In the genomic region with DNA sequence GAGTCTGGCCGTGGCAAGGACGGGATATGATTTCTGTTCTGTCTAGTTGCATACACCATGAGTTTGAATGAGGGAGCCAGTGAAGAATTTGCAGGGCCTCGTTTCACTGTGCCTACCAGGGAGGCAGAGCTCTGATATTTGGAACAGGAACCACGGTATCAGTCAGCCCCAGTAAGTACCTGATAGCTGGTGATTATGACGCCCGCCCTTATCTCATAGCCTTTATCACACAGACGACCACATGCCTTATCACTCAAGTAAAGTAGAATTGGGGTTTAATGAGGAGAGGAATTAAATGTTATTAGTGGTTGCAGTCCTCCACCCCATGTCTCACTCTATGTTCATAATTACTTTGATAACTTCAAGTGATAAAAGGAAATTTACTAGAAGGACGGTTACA, we compare ENCODE assay signal across 16 mouse cellular contexts. TPM values are rescaled to one million over a fixed set of nuclear protein-coding genes. Genes with fewer than 3 reads are reported as not detected.
A peak's percentile ranks its signal among the peaks of the same experiment; 100 is the strongest.
DNase-seq lines count a peak whose midpoint lies in the region; ATAC-seq and TF ChIP-seq lines count a peak whose summit lies in the region.
"Had no signal": no experiment of that assay in that cellular context is flagged by ENCODE, and none has a peak within 500 bp of the region (broad histone marks: within the 10 kb centered on the region; RNA-seq: fewer than 3 reads in every experiment).

No protein-coding gene starts in this region.

- no peak for TF ChIP-seq RAD21 in MEL (IDR thresholded peaks at IDR 0.05; ENCODE audit: low read depth, low read length)

- peak overlapping the region; percentile 51 for H3K4me2 ChIP-seq in liver, embryonic 16.5 days (ENCODE audit: low read depth, low read length)
- H3K4me2 ChIP-seq: hindbrain, embryonic 13.5 days; intestine, embryonic 15.5 days; neural tube, embryonic 13.5 days had no signal

- DNase-seq in CD4-positive helper T cell, adult 2 months (ENCODE audit: low read depth, low spot score) = peak; percentile 73
- peak; percentile 67 for DNase-seq in MEL (ENCODE audit: low read depth, low spot score)
- DNase-seq in heart, postnatal 4 days = no peak
- DNase-seq in left cerebral cortex, postnatal 25 days (ENCODE audit: low spot score in 2 of 2) = no peak
- DNase-seq in spleen, adult 18-20 months = no peak
- DNase-seq in frontal cortex, postnatal 10 days (ENCODE audit: low spot score in 2 of 2) = no peak
- DNase-seq: adrenal gland, postnatal 10 days; cerebellum, adult 2 months; gastrocnemius, postnatal 25 days had no signal

- no peak for TF ChIP-seq CTCF in MEL (IDR thresholded peaks at IDR 0.05 in 2 of 3, conservative IDR thresholded peaks at IDR 0.05 in 1 of 3; ENCODE audit: control insufficient read depth in 1 of 3, insufficient read depth in 1 of 3, low read depth in 2 of 3, low read length in 3 of 3, poor library complexity in 1 of 3, severe bottlenecking in 1 of 3)

- TF ChIP-seq POLR2A in MEL (IDR thresholded peaks at IDR 0.05; ENCODE audit: control insufficient read depth in 1 of 2, insufficient read depth in 1 of 2, low read depth in 1 of 2, low read length in 2 of 2, poor library complexity in 1 of 2) = no peak

- peak overlapping the region in 1 of 2 experiments; percentile 39; a peak in 2 of 4 replicates for H3K4me3 ChIP-seq in MEL (ENCODE audit: control insufficient read depth in 1 of 2, insufficient read depth in 1 of 2, low read depth in 2 of 2, low read length in 2 of 2)
- no peak overlapping the region for H3K4me3 ChIP-seq in liver, embryonic 16.5 days (ENCODE audit: low read depth, low read length)
- H3K4me3 ChIP-seq: hindbrain, embryonic 13.5 days; intestine, embryonic 15.5 days; neural tube, embryonic 13.5 days had no signal

- no peaks in the 10 kb centered on the region for H3K9me3 ChIP-seq in MEL (replicated peaks; ENCODE audit: insufficient read depth, low read length)
- H3K9me3 ChIP-seq in liver, embryonic 16.5 days (replicated peaks; ENCODE audit: control insufficient read depth, low read length) = no peaks in the 10 kb centered on the region
- H3K9me3 ChIP-seq: hindbrain, embryonic 13.5 days; intestine, embryonic 15.5 days; neural tube, embryonic 13.5 days had no signal

- H3K36me3 ChIP-seq in MEL (ENCODE audit: control insufficient read depth in 1 of 2, insufficient read depth in 2 of 2, low read length in 2 of 2) = peaks cover 0 to 14% of the 10 kb centered on the region in 2 experiments; a peak in 2 of 4 replicates
- H3K36me3 ChIP-seq in liver, embryonic 16.5 days (ENCODE audit: control insufficient read depth, insufficient read depth) = no peaks in the 10 kb centered on the region
- H3K36me3 ChIP-seq: hindbrain, embryonic 13.5 days; intestine, embryonic 15.5 days; neural tube, embryonic 13.5 days had no signal

- ATAC-seq in hematopoietic stem cell, adult 5-6 weeks (replicated peaks in 1 of 2; ENCODE audit: insufficient read depth in 1 of 2, low FRiP score in 2 of 2, low TSS enrichment in 1 of 2, low read depth in 1 of 2, poor library complexity in 2 of 2, severe bottlenecking in 2 of 2) = peak; percentile 36 to 49; a peak in 3 of 4 replicates
- peak; percentile 98 for ATAC-seq in liver, embryonic 16.5 days (ENCODE audit: low read depth)
- ATAC-seq: intestine, embryonic 15.5 days; lung, postnatal 0 days had no signal

- TF ChIP-seq EP300 in MEL (IDR thresholded peaks at IDR 0.05; ENCODE audit: low read depth in 1 of 2, low read length in 2 of 2) = peak; percentile 98 to 99

- H3K27me3 ChIP-seq in MEL (ENCODE audit: control insufficient read depth in 1 of 2, insufficient read depth in 2 of 2, low read length in 2 of 2) = no peaks in the 10 kb centered on the region
- H3K27me3 ChIP-seq in liver, embryonic 16.5 days (ENCODE audit: control insufficient read depth, insufficient read depth, low read depth, low read length) = no peaks in the 10 kb centered on the region
- H3K27me3 ChIP-seq: hindbrain, embryonic 13.5 days; intestine, embryonic 15.5 days had no signal

- H3K4me1 ChIP-seq in MEL (ENCODE audit: control insufficient read depth in 1 of 2, insufficient read depth in 2 of 2, low read length in 2 of 2) = peaks cover 13 to 17% of the 10 kb centered on the region in 2 experiments
- H3K4me1 ChIP-seq in liver, embryonic 16.5 days (ENCODE audit: control insufficient read depth, low read depth, low read length) = peaks cover 30% of the 10 kb centered on the region

- 22% methylated on average over 8 of the region's 8 CpGs for WGBS in liver, embryonic 16.5 days (ENCODE audit: insufficient replicate concordance)

- no peak overlapping the region for H3K9ac ChIP-seq in MEL (ENCODE audit: control insufficient read depth, low read depth, low read length, poor library complexity, severe bottlenecking)
- H3K9ac ChIP-seq in liver, embryonic 16.5 days (ENCODE audit: low read depth, low read length) = no peak overlapping the region
- H3K9ac ChIP-seq: hindbrain, embryonic 13.5 days; intestine, embryonic 15.5 days; neural tube, embryonic 13.5 days had no signal

- intact Hi-C loops in left cerebral cortex, postnatal 25 days (cut with DNase I) = no loop called here

- no peaks in the 10 kb centered on the region for H3K79me2 ChIP-seq in MEL (ENCODE audit: control insufficient read depth, insufficient read depth, low read length, poor library complexity)

- peak overlapping the region; percentile 37 for H3K27ac ChIP-seq in MEL (ENCODE audit: control insufficient read depth, low read depth, low read length)
- no peak overlapping the region for H3K27ac ChIP-seq in liver, embryonic 16.5 days (ENCODE audit: low read length)
- H3K27ac ChIP-seq: hindbrain, embryonic 13.5 days; intestine, embryonic 15.5 days; kidney, postnatal 0 days; neural tube, embryonic 13.5 days had no signal

TF ChIP-seq in MEL, 35 proteins besides CTCF, POLR2A, EP300 and RAD21 (continues in another document):
- TF ChIP-seq MAFK (IDR thresholded peaks at IDR 0.05; ENCODE audit: borderline replicate concordance, low read depth, low read length) = peak; percentile 85
- peak; percentile 77 for TF ChIP-seq TAL1 (IDR thresholded peaks at IDR 0.05; ENCODE audit: low read length)
- TF ChIP-seq GATA1 (IDR thresholded peaks at IDR 0.05; ENCODE audit: low read depth, low read length) = peak; percentile 100
- TF ChIP-seq ZKSCAN1 (IDR thresholded peaks at IDR 0.05; ENCODE audit: low read depth, low read length) = peak; percentile 31; the same call in 1 of the 2 replicates
- no peak for TF ChIP-seq POLR2AphosphoS5 (IDR thresholded peaks at IDR 0.05; ENCODE audit: borderline replicate concordance, low read depth, low read length)
- TF ChIP-seq ZNF384 (IDR thresholded peaks at IDR 0.05; ENCODE audit: low read depth, low read length) = peak; percentile 53; the same call in 1 of the 2 replicates
- no peak for TF ChIP-seq POLR2AphosphoS2 (IDR thresholded peaks at IDR 0.05; ENCODE audit: low read length)
- peak; percentile 12; the same call in 1 of the 2 replicates for TF ChIP-seq CHD2 (IDR thresholded peaks at IDR 0.05; ENCODE audit: low read length)
- peak; percentile 84; the same call in 1 of the 2 replicates for TF ChIP-seq MEF2A (IDR thresholded peaks at IDR 0.05; ENCODE audit: extremely low read depth, insufficient replicate concordance, low read depth, low read length, poor library complexity, severe bottlenecking)
- no peak for TF ChIP-seq NRF1 (IDR thresholded peaks at IDR 0.05; ENCODE audit: insufficient read depth, low read depth, low read length, poor library complexity, severe bottlenecking)
- peak; percentile 94 for TF ChIP-seq ETS1 (IDR thresholded peaks at IDR 0.05; ENCODE audit: low read depth, low read length)
- TF ChIP-seq UBTF (IDR thresholded peaks at IDR 0.05; ENCODE audit: borderline replicate concordance, insufficient read depth, low read depth, low read length) = no peak
- TF ChIP-seq MYC (IDR thresholded peaks at IDR 0.05; ENCODE audit: low read depth, low read length) = 0 out of 2 replicates have a peak, but pooled peaks have one; percentile 55
- peak; percentile 81 for TF ChIP-seq BHLHE40 (IDR thresholded peaks at IDR 0.05; ENCODE audit: borderline replicate concordance, low read depth, low read length)
- no peak for TF ChIP-seq HCFC1 (IDR thresholded peaks at IDR 0.05; ENCODE audit: low read depth, low read length)
- TF ChIP-seq ZC3H11A (IDR thresholded peaks at IDR 0.05; ENCODE audit: low read depth, low read length) = 0 out of 2 replicates have a peak, but pooled peaks have one; percentile 9
- no peak for TF ChIP-seq TBP (IDR thresholded peaks at IDR 0.05; ENCODE audit: low read depth, low read length)
- no peak for TF ChIP-seq USF2 (IDR thresholded peaks at IDR 0.05; ENCODE audit: borderline replicate concordance in 1 of 2, insufficient read depth in 1 of 2, low read depth in 1 of 2, low read length in 2 of 2)
- TF ChIP-seq JUND (IDR thresholded peaks at IDR 0.05; ENCODE audit: low read depth, low read length) = no peak
- TF ChIP-seq KAT2A (conservative IDR thresholded peaks at IDR 0.05; ENCODE audit: low read depth, low read length) = 0 out of 2 replicates have a peak, but pooled peaks have one; percentile 30
- no peak for TF ChIP-seq E2F4 (IDR thresholded peaks at IDR 0.05; ENCODE audit: borderline replicate concordance, low read depth, low read length)
- peak; percentile 73; the same call in 1 of the 2 replicates for TF ChIP-seq SIN3A (IDR thresholded peaks at IDR 0.05; ENCODE audit: low read length)
- no peak for TF ChIP-seq NELFE (IDR thresholded peaks at IDR 0.05; ENCODE audit: low read depth, low read length)
- TF ChIP-seq USF1 (IDR thresholded peaks at IDR 0.05; ENCODE audit: low read depth, low read length) = no peak
- peak; percentile 48; the same call in 1 of the 2 replicates for TF ChIP-seq MYB (IDR thresholded peaks at IDR 0.05; ENCODE audit: low read depth, low read length)

RNA-seq across cellular contexts. Expression of a gene that starts 49.6 kb away (rescaled TPM):
- 172 and 186 TPM in 2 replicates for total RNA-seq in MEL (2012; rRNA removed)
- 100 to 1,000 TPM in 1 of 2 experiments, not detected in 1; 320 TPM for polyA plus RNA-seq in MEL (2012; ENCODE audit: insufficient read depth in 1 of 2, insufficient read length in 2 of 2, low read depth in 1 of 2, low replicate concordance in 2 of 2, missing spikeins in 1 of 2)
- 74.8 and 92.1 TPM in 2 replicates for total RNA-seq in hematopoietic stem cell, adult 5-6 weeks (2017)
- polyA plus RNA-seq in liver, embryonic 16.5 days (2015; fragmentation: Nextera tagmentation; extraction: Ambion mirVana) = 205 and 226 TPM in 2 replicates
- total RNA-seq in heart, postnatal 4 days (2021) = 100 to 1,000 TPM; 132 to 145 TPM
- 100 to 1,000 TPM; 119 TPM for total RNA-seq in left cerebral cortex, postnatal 25 days (2021)

RNA-seq across cellular contexts. Expression of a gene that starts 49.7 kb away (rescaled TPM):
- total RNA-seq in MEL (2012; rRNA removed) = 13.1 and 13.2 TPM in 2 replicates
- polyA plus RNA-seq in MEL (2012; ENCODE audit: insufficient read depth in 1 of 2, insufficient read length in 2 of 2, low read depth in 1 of 2, low replicate concordance in 2 of 2, missing spikeins in 1 of 2) = 10 to 100 TPM in 1 of 2 experiments, not detected in 1; 32.0 TPM
- total RNA-seq in hematopoietic stem cell, adult 5-6 weeks (2017) = 43.5 and 53.3 TPM in 2 replicates
- polyA plus RNA-seq in liver, embryonic 16.5 days (2015; fragmentation: Nextera tagmentation; extraction: Ambion mirVana) = 22.6 and 23.0 TPM in 2 replicates
- 10 to 100 TPM; 65.0 to 65.1 TPM for total RNA-seq in heart, postnatal 4 days (2021)
- 10 to 100 TPM; 43.4 to 45.6 TPM for total RNA-seq in left cerebral cortex, postnatal 25 days (2021)

Comparison
In these comparisons a context has a peak if more than half of its experiments do, and no peak if none do; other contexts are left out.
1. DNase-seq: peak in CD4-positive helper T cell, adult 2 months (single experiment) and MEL (single experiment); none in heart, postnatal 4 days (single experiment), left cerebral cortex, postnatal 25 days (0 of 2), spleen, adult 18-20 months (0 of 2) and frontal cortex, postnatal 10 days (0 of 2).